Mouse (Mus musculus) lung, embryonic 14.5 days (tissue): ENCODE measurements around the gene Pdcd1. TPM values are rescaled to one million over a fixed set of nuclear protein-coding genes. Genes with fewer than 3 reads are reported as not detected.
"Not testable (repeated sequence)": the region's sequence is repeated elsewhere in the genome, so short reads cannot be mapped to it uniquely, and the experiment has no call there.

Source experiments
- ATAC-seq: fragments of 200-750 bp; cut with Nextera tagmentation; 2 replicates; pipeline ENCODE4 v1.8.0; 2017; ENCODE audit warnings: mild to moderate bottlenecking, moderate TSS enrichment, moderate library complexity; ENCODE audit not compliant: insufficient read depth
- DNase-seq: peaks from one replicate; pipeline ENCODE4 v3.0.0-alpha.2; 2015
- H3K27ac ChIP-seq: fragments of 300-500 bp; sonication (generic); 2 replicates; pipeline ENCODE4 v1.5.1; 2014; ENCODE audit warnings: low read depth, mild to moderate bottlenecking, moderate library complexity
- H3K27me3 ChIP-seq: fragments of 300-500 bp; sonication (generic); 2 replicates; pipeline ENCODE4 v1.6.1; 2014; ENCODE audit warnings: low read length, control low read depth; ENCODE audit not compliant: insufficient read depth
- H3K36me3 ChIP-seq: fragments of 300-500 bp; sonication (generic); 2 replicates; pipeline ENCODE4 v1.6.1; 2014; ENCODE audit warnings: control low read depth; ENCODE audit not compliant: insufficient read depth
- H3K4me1 ChIP-seq: fragments of 300-500 bp; sonication (generic); 2 replicates; pipeline ENCODE4 v1.6.1; 2014; ENCODE audit warnings: antibody characterized with exemption, control low read depth; ENCODE audit not compliant: insufficient read depth
- H3K4me2 ChIP-seq: fragments of 300-500 bp; sonication (generic); 2 replicates; pipeline ENCODE4 v1.6.1; 2014; ENCODE audit warnings: mild to moderate bottlenecking
- H3K4me3 ChIP-seq: fragments of 300-500 bp; sonication (generic); 2 replicates; pipeline ENCODE4 v1.5.1; 2014; ENCODE audit warnings: low read depth, low read length
- H3K9ac ChIP-seq: fragments of 300-500 bp; sonication (generic); 2 replicates; pipeline ENCODE4 v1.6.1; 2014
- H3K9me3 ChIP-seq: fragments of 300-500 bp; sonication (generic); 2 replicates; pipeline ENCODE4 v1.6.1; 2016; ENCODE audit warnings: low read depth, low read length, control low read depth
- CTCF ChIP-seq: IDR thresholded peaks from 2 replicates; pipeline ENCODE4 v1.5.1; 2016; ENCODE audit warnings: antibody characterized with exemption, low read depth
- WGBS: fragments of 180-500 bp; shearing (Covaris S2); extraction: QIAGEN DNeasy Blood & Tissue Kit; methylation state at CpG from one replicate; pipeline ENCODE4 v1.1.7; 2014; 5-methylcytosine and 5-hydroxymethylcytosine counted together
- polyA plus RNA-seq: library from polyadenylated mRNA; unstranded; fragments of >200 nt; fragmentation: Nextera tagmentation; extraction: Ambion mirVana; gene quantifications from 2 replicates; pipeline ENCODE4 v1.2.1, GENCODE M21; 2014

Gene Pdcd1
- polyA plus RNA-seq, 1 experiment from 2014 or later, result 0.09 TPM

GRCm38 (mm10) chr1:94078835-94079440, 26.6 kb upstream of the Pdcd1 start:
- Histone ChIP-seq H3K4me2 (no peak overlapping the region), H3K36me3 (no peaks in the 10 kb centered on the region), H3K9ac (no peak overlapping the region), H3K9me3 (no peaks in the 10 kb centered on the region), H3K27ac (no peak overlapping the region), H3K4me1 (no peaks in the 10 kb centered on the region), H3K4me3 (no peak overlapping the region), H3K27me3 (no peaks in the 10 kb centered on the region)
- peak; percentile 97 for DNase-seq
- peak; percentile 94 for TF ChIP-seq CTCF
- 1% methylated on average over 9 of the region's 9 CpGs for WGBS
- peak; percentile 90 for ATAC-seq

- no peak overlapping the region for H3K27ac ChIP-seq
- H3K27me3 ChIP-seq, result no peaks in the 10 kb centered on the region
- H3K36me3 ChIP-seq, result no peaks in the 10 kb centered on the region
- no peaks in the 10 kb centered on the region for H3K4me1 ChIP-seq
- TF ChIP-seq CTCF, result no peak
- no peak overlapping the region for H3K9ac ChIP-seq
- WGBS, result 66% methylated on average over 3 of the region's 3 CpGs
- peak; percentile 21 for DNase-seq
- no peak overlapping the region for H3K4me2 ChIP-seq
- H3K4me3 ChIP-seq, result no peak overlapping the region
- H3K9me3 ChIP-seq, result no peaks in the 10 kb centered on the region
- ATAC-seq, result no peak
Measured at GRCm38 (mm10) chr1:94078314-94078713, 26.0 kb upstream of the Pdcd1 start.

- Histone ChIP-seq H3K4me2 (no peak overlapping the region), H3K27me3 (no peaks in the 10 kb centered on the region), H3K4me3 (no peak overlapping the region), H3K9me3 (no peaks in the 10 kb centered on the region), H3K4me1 (no peaks in the 10 kb centered on the region), H3K27ac (no peak overlapping the region), H3K9ac (no peak overlapping the region), H3K36me3 (no peaks in the 10 kb centered on the region)
- 24% methylated on average over 1 of the region's 1 CpGs for WGBS
- DNase-seq, result no peak
- no peak for TF ChIP-seq CTCF
- ATAC-seq, result no peak
Measured at GRCm38 (mm10) chr1:94076702-94077101, 24.3 kb upstream of the Pdcd1 start.

DNA sequence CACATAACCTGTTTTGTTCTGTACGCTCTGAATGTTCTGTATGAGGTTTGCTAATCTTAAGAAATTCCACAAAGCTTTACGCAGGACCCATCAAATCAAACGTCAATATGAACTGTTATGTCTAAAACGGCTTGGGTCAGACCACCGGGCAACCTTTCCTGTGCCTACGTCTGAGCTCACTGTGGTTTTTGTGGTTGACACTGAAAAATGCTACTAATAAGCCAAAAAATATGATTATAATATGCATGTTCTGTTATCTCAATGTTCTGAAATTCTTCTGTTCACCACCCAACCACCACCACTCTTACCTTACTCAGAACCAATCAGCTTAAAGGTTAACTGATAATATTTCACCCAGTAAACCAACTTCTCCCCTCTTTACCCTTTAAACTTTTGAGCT, 22.4 kb upstream of the Pdcd1 start:
- DNase-seq (no peak), ATAC-seq (no peak)
- 75% methylated on average over 6 of the region's 6 CpGs for WGBS
- Histone ChIP-seq H3K9me3 (no peaks in the 10 kb centered on the region), H3K9ac (no peak overlapping the region), H3K36me3 (no peaks in the 10 kb centered on the region), H3K4me2 (no peak overlapping the region), H3K4me1 (no peaks in the 10 kb centered on the region), H3K4me3 (no peak overlapping the region), H3K27ac (no peak overlapping the region), H3K27me3 (no peaks in the 10 kb centered on the region)
- no peak for TF ChIP-seq CTCF

- not testable (repeated sequence) for ATAC-seq, H3K4me3 ChIP-seq, DNase-seq, H3K4me1 ChIP-seq, H3K27me3 ChIP-seq, H3K27ac ChIP-seq, H3K36me3 ChIP-seq, H3K4me2 ChIP-seq, H3K9me3 ChIP-seq, H3K9ac ChIP-seq
- WGBS, result 79% methylated on average over 1 of the region's 1 CpGs
Measured at GRCm38 (mm10) chr1:94058281-94058680, 5.9 kb upstream of the Pdcd1 start.

- H3K4me2 ChIP-seq, result no peak overlapping the region
- no peak for TF ChIP-seq CTCF
- H3K36me3 ChIP-seq, result no peaks in the 10 kb centered on the region
- no peak overlapping the region for H3K4me3 ChIP-seq
- H3K27me3 ChIP-seq, result no peaks in the 10 kb centered on the region
- no peaks in the 10 kb centered on the region for H3K9me3 ChIP-seq
- 90% methylated on average over 2 of the region's 2 CpGs for WGBS
- DNase-seq, result no peak
- H3K4me1 ChIP-seq, result no peaks in the 10 kb centered on the region
- H3K27ac ChIP-seq, result no peak overlapping the region
- no peak overlapping the region for H3K9ac ChIP-seq
- no peak for ATAC-seq
Measured at GRCm38 (mm10) chr1:94057401-94057800, 5.0 kb upstream of the Pdcd1 start.

GRCm38 (mm10) chr1:94055966-94056365, 3.6 kb upstream of the Pdcd1 start:
- DNase-seq, result peak; percentile 26
- no peak overlapping the region for H3K4me3 ChIP-seq
- no peak overlapping the region for H3K27ac ChIP-seq
- no peak overlapping the region for H3K9ac ChIP-seq
- H3K4me1 ChIP-seq, result no peaks in the 10 kb centered on the region
- TF ChIP-seq CTCF, result no peak
- WGBS, result 10% methylated on average over 3 of the region's 3 CpGs
- no peak overlapping the region for H3K4me2 ChIP-seq
- H3K27me3 ChIP-seq, result no peaks in the 10 kb centered on the region
- no peaks in the 10 kb centered on the region for H3K36me3 ChIP-seq
- no peak for ATAC-seq
- H3K9me3 ChIP-seq, result no peaks in the 10 kb centered on the region

DNA sequence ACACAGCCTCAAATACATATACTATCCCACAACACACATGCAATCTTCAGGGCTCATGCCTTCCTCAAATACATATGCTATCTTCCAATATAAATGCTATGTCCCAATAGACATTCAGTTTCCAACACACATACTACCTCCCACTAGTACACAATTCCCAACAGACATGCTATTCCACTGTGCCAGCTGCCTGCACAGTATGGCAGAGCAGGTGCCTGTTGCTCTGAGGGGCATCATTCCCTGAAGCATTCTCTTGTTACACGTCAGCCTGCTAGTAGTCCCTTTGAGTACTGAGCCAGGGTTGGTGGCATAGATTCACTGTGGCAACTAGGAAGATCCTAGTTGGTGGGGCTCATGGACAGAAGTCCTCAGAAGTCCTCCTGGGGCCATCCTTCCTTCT, 2.1 kb upstream of the Pdcd1 start:
- Histone ChIP-seq H3K27ac (no peak overlapping the region), H3K9ac (no peak overlapping the region), H3K9me3 (no peaks in the 10 kb centered on the region), H3K27me3 (no peaks in the 10 kb centered on the region), H3K4me2 (no peak overlapping the region), H3K4me1 (no peaks in the 10 kb centered on the region), H3K36me3 (no peaks in the 10 kb centered on the region), H3K4me3 (no peak overlapping the region)
- 64% methylated on average over 1 of the region's 1 CpGs for WGBS
- DNase-seq, result no peak
- no peak for TF ChIP-seq CTCF
- no peak for ATAC-seq
